Mouse (Mus musculus) ovary, postnatal 14 days (tissue): ENCODE results near the gene Ralgps2.
A peak's percentile ranks its signal among the peaks of the same experiment; 100 is the strongest.

Experiments
- DNase-seq: peaks from one replicate; pipeline ENCODE4 v3.0.0; 2022; ENCODE audit warnings: low spot score

Gene Ralgps2

GRCm38 (mm10) chr1:156905660-156906059, 33.8 kb downstream of the Ralgps2 start:
- DNase-seq: no peak

GRCm38 (mm10) chr1:156903899-156904298, 35.5 kb downstream of the Ralgps2 start:
- no peak for DNase-seq

GRCm38 (mm10) chr1:156901689-156902088, 37.7 kb downstream of the Ralgps2 start:
- DNase-seq: no peak

GRCm38 (mm10) chr1:156891561-156891960, 47.9 kb downstream of the Ralgps2 start:
- DNase-seq: no peak

- no peak for DNase-seq
Measured at GRCm38 (mm10) chr1:156888830-156889229, 50.6 kb downstream of the Ralgps2 start.

- DNase-seq: no peak
Measured at GRCm38 (mm10) chr1:156885879-156886278, 53.5 kb downstream of the Ralgps2 start.

GRCm38 (mm10) chr1:156884782-156885181, 54.6 kb downstream of the Ralgps2 start:
- DNase-seq: no peak

GRCm38 (mm10) chr1:156870616-156871015, 68.8 kb downstream of the Ralgps2 start:
- no peak for DNase-seq

GRCm38 (mm10) chr1:156870028-156870427, 69.4 kb downstream of the Ralgps2 start:
- DNase-seq: no peak

GRCm38 (mm10) chr1:156864240-156864639, 75.2 kb downstream of the Ralgps2 start:
- no peak for DNase-seq

- no peak for DNase-seq
Measured at GRCm38 (mm10) chr1:156863726-156864125, 75.7 kb downstream of the Ralgps2 start.

GRCm38 (mm10) chr1:156861475-156862043, 77.9 kb downstream of the Ralgps2 start:
- DNase-seq: no peak

GRCm38 (mm10) chr1:156860266-156860665, 79.2 kb downstream of the Ralgps2 start:
- DNase-seq: no peak

- no peak for DNase-seq
Measured at GRCm38 (mm10) chr1:156859711-156860250, 79.6 kb downstream of the Ralgps2 start.

- DNase-seq: no peak
Measured at GRCm38 (mm10) chr1:156859156-156859555, 80.3 kb downstream of the Ralgps2 start.

GRCm38 (mm10) chr1:156856666-156857065, 82.8 kb downstream of the Ralgps2 start:
- DNase-seq: no peak

- no peak for DNase-seq
Measured at GRCm38 (mm10) chr1:156854558-156854957, 84.9 kb downstream of the Ralgps2 start.

- no peak for DNase-seq
Measured at GRCm38 (mm10) chr1:156852872-156853271, 86.6 kb downstream of the Ralgps2 start.

GRCm38 (mm10) chr1:156852409-156852808, 87.0 kb downstream of the Ralgps2 start:
- DNase-seq: no peak

- DNase-seq: no peak
Measured at GRCm38 (mm10) chr1:156847098-156847497, 92.3 kb downstream of the Ralgps2 start.

- DNase-seq: no peak
Measured at GRCm38 (mm10) chr1:156841625-156842339, 97.6 kb downstream of the Ralgps2 start.

- peak; percentile 31 for DNase-seq
Measured at GRCm38 (mm10) chr1:156838695-156839094, 100.7 kb downstream of the Ralgps2 start.

- DNase-seq: no peak
Measured at GRCm38 (mm10) chr1:156838177-156838576, 101.2 kb downstream of the Ralgps2 start, which contains the start of gene Angptl1. Gene Angptl1 (plus strand): TSS chr1:156838562.
